Mouse (Mus musculus): Measurements from ENCODE around the gene Acads. TPM values are rescaled to one million over a fixed set of nuclear protein-coding genes. Genes with fewer than 3 reads are reported as not detected.

Gene Acads
- polyA plus RNA-seq, 1 experiment from 2014 or later: 72.6 TPM

- Histone ChIP-seq H3K9me3 (no peaks in the 10 kb centered on the region), H3K36me3 (replicated peaks) (peaks cover 53% of the 10 kb centered on the region), H3K4me1 (peaks cover 21% of the 10 kb centered on the region), H3K27me3 (replicated peaks; ENCODE audit: low read depth, poor library complexity, severe bottlenecking) (peaks cover under 1% of the 10 kb centered on the region; the same call in 1 of the 2 replicates), H3K4me3 (peak overlapping the region; percentile 98; the same call in 1 of the 2 replicates), H3K27ac (replicated peaks) (no peak overlapping the region)
- no peak for DNase-seq (ENCODE audit: low spot score)
- WGBS: 92% methylated on average over 8 of the region's 8 CpGs
Observed at GRCm38 (mm10) chr5:115132465-115132864, 13.3 kb upstream of the Acads start.

GRCm38 (mm10) chr5:115129328-115129727 lies 10.2 kb upstream of the Acads start:
- H3K4me3 ChIP-seq: no peak overlapping the region
- H3K27ac ChIP-seq (replicated peaks): no peak overlapping the region
- peaks cover 84% of the 10 kb centered on the region for H3K36me3 ChIP-seq (replicated peaks)

GRCm38 (mm10) chr5:115127421-115128179 lies 8.5 kb upstream of the Acads start:
- no peaks in the 10 kb centered on the region for H3K9me3 ChIP-seq
- DNase-seq (ENCODE audit: low spot score): no peak
- H3K4me1 ChIP-seq: peaks cover 14% of the 10 kb centered on the region
- H3K4me3 ChIP-seq: no peak overlapping the region
- no peak overlapping the region for H3K27ac ChIP-seq (replicated peaks)
- peaks cover 100% of the 10 kb centered on the region for H3K36me3 ChIP-seq (replicated peaks)
- no peaks in the 10 kb centered on the region for H3K27me3 ChIP-seq (replicated peaks; ENCODE audit: low read depth, poor library complexity, severe bottlenecking)
- WGBS: 94% methylated on average over 22 of the region's 22 CpGs

More at GRCm38 (mm10) chr5:115129328-115129727, 10.2 kb upstream of the Acads start:
- Histone ChIP-seq H3K9me3 (no peaks in the 10 kb centered on the region), H3K4me1 (peaks cover 32% of the 10 kb centered on the region), H3K27me3 (replicated peaks; ENCODE audit: low read depth, poor library complexity, severe bottlenecking) (no peaks in the 10 kb centered on the region)
- 87% methylated on average over 6 of the region's 6 CpGs for WGBS
- DNase-seq (ENCODE audit: low spot score): no peak

- Histone ChIP-seq H3K4me3 (no peak overlapping the region), H3K27ac (replicated peaks) (no peak overlapping the region), H3K27me3 (replicated peaks; ENCODE audit: low read depth, poor library complexity, severe bottlenecking) (no peaks in the 10 kb centered on the region), H3K36me3 (replicated peaks) (peaks cover 100% of the 10 kb centered on the region), H3K9me3 (no peaks in the 10 kb centered on the region), H3K4me1 (peaks cover 12% of the 10 kb centered on the region)
- no peak for DNase-seq (ENCODE audit: low spot score)
- 94% methylated on average over 28 of the region's 28 CpGs for WGBS
Observed at GRCm38 (mm10) chr5:115126578-115127312, 7.6 kb upstream of the Acads start.

- WGBS: 36% methylated on average over 24 of the region's 24 CpGs
- peaks cover 87% of the 10 kb centered on the region for H3K36me3 ChIP-seq (replicated peaks)
Observed at GRCm38 (mm10) chr5:115125211-115125871, 6.2 kb upstream of the Acads start.

GRCm38 (mm10) chr5:115124690-115125089 lies 5.5 kb upstream of the Acads start:
- H3K36me3 ChIP-seq (replicated peaks): peaks cover 80% of the 10 kb centered on the region
- no peak overlapping the region; the same call in 1 of the 2 replicates for H3K4me3 ChIP-seq

More at GRCm38 (mm10) chr5:115125211-115125871, 6.2 kb upstream of the Acads start:
- Histone ChIP-seq H3K27ac (replicated peaks) (no peak overlapping the region; the same call in 1 of the 2 replicates), H3K4me1 (peaks cover 12% of the 10 kb centered on the region), H3K4me3 (0 out of 2 replicates have a peak overlapping the region, but pooled peaks have one; percentile 26), H3K27me3 (replicated peaks; ENCODE audit: low read depth, poor library complexity, severe bottlenecking) (no peaks in the 10 kb centered on the region), H3K9me3 (no peaks in the 10 kb centered on the region)
- peak; percentile 84 for DNase-seq (ENCODE audit: low spot score)

GRCm38 (mm10) chr5:115120978-115121377 lies 1.8 kb upstream of the Acads start:
- H3K4me3 ChIP-seq: no peak overlapping the region
- 0 out of 2 replicates have a peak, but pooled peaks cover 4% of the 10 kb centered on the region for H3K9me3 ChIP-seq
- WGBS: 75% methylated on average over 5 of the region's 5 CpGs
- peaks cover 62% of the 10 kb centered on the region for H3K36me3 ChIP-seq (replicated peaks)
- no peak overlapping the region for H3K27ac ChIP-seq (replicated peaks)
- no peaks in the 10 kb centered on the region for H3K27me3 ChIP-seq (replicated peaks; ENCODE audit: low read depth, poor library complexity, severe bottlenecking)
- no peak for DNase-seq (ENCODE audit: low spot score)
- H3K4me1 ChIP-seq: peaks cover 25% of the 10 kb centered on the region

More at GRCm38 (mm10) chr5:115124690-115125089, 5.5 kb upstream of the Acads start:
- H3K4me1 ChIP-seq: peaks cover 12% of the 10 kb centered on the region
- no peak overlapping the region; the same call in 1 of the 2 replicates for H3K27ac ChIP-seq (replicated peaks)
- WGBS: 92% methylated on average over 6 of the region's 6 CpGs
- H3K27me3 ChIP-seq (replicated peaks; ENCODE audit: low read depth, poor library complexity, severe bottlenecking): no peaks in the 10 kb centered on the region
- no peak for DNase-seq (ENCODE audit: low spot score)
- no peaks in the 10 kb centered on the region for H3K9me3 ChIP-seq

GRCm38 (mm10) chr5:115117467-115117866 lies 1.7 kb downstream of the Acads start:
- peaks cover 14% of the 10 kb centered on the region for H3K4me1 ChIP-seq
- DNase-seq (ENCODE audit: low spot score): no peak
- H3K9me3 ChIP-seq: 0 out of 2 replicates have a peak, but pooled peaks cover 4% of the 10 kb centered on the region
- H3K36me3 ChIP-seq (replicated peaks): peaks cover 55% of the 10 kb centered on the region
- no peaks in the 10 kb centered on the region for H3K27me3 ChIP-seq (replicated peaks; ENCODE audit: low read depth, poor library complexity, severe bottlenecking)
- H3K27ac ChIP-seq (replicated peaks): no peak overlapping the region
- 96% methylated on average over 13 of the region's 13 CpGs for WGBS
- no peak overlapping the region; the same call in 1 of the 2 replicates for H3K4me3 ChIP-seq

GRCm38 (mm10) chr5:115116426-115116825 lies 2.7 kb downstream of the Acads start:
- WGBS: 88% methylated on average over 3 of the region's 3 CpGs
- Histone ChIP-seq H3K9me3 (0 out of 2 replicates have a peak, but pooled peaks cover 4% of the 10 kb centered on the region), H3K36me3 (replicated peaks) (peaks cover 57% of the 10 kb centered on the region), H3K4me1 (peaks cover 14% of the 10 kb centered on the region), H3K27me3 (replicated peaks; ENCODE audit: low read depth, poor library complexity, severe bottlenecking) (no peaks in the 10 kb centered on the region), H3K4me3 (no peak overlapping the region), H3K27ac (replicated peaks) (no peak overlapping the region)
- DNase-seq (ENCODE audit: low spot score): no peak

GRCm38 (mm10) chr5:115114501-115114900 lies 4.6 kb downstream of the Acads start:
- no peak overlapping the region for H3K27ac ChIP-seq (replicated peaks)
- H3K36me3 ChIP-seq (replicated peaks): peaks cover 77% of the 10 kb centered on the region
- H3K9me3 ChIP-seq: 0 out of 2 replicates have a peak, but pooled peaks cover 4% of the 10 kb centered on the region
- no peak overlapping the region for H3K4me3 ChIP-seq
- no peaks in the 10 kb centered on the region for H3K27me3 ChIP-seq (replicated peaks; ENCODE audit: low read depth, poor library complexity, severe bottlenecking)
- peaks cover 30% of the 10 kb centered on the region for H3K4me1 ChIP-seq
- DNase-seq (ENCODE audit: low spot score): no peak
- 94% methylated on average over 8 of the region's 8 CpGs for WGBS

GRCm38 (mm10) chr5:115113244-115113643 lies 5.9 kb downstream of the Acads start:
- no peak for DNase-seq (ENCODE audit: low spot score)
- no peak overlapping the region for H3K4me3 ChIP-seq
- peaks cover 17% of the 10 kb centered on the region for H3K4me1 ChIP-seq
- no peak overlapping the region for H3K27ac ChIP-seq (replicated peaks)
- peaks cover 80% of the 10 kb centered on the region for H3K36me3 ChIP-seq (replicated peaks)
- 0 out of 2 replicates have a peak, but pooled peaks cover 4% of the 10 kb centered on the region for H3K9me3 ChIP-seq
- H3K27me3 ChIP-seq (replicated peaks; ENCODE audit: low read depth, poor library complexity, severe bottlenecking): no peaks in the 10 kb centered on the region
- WGBS: 94% methylated on average over 12 of the region's 12 CpGs

- Histone ChIP-seq H3K27me3 (replicated peaks; ENCODE audit: low read depth, poor library complexity, severe bottlenecking) (no peaks in the 10 kb centered on the region), H3K27ac (replicated peaks) (0 out of 2 replicates have a peak overlapping the region, but pooled peaks have one; percentile 14), H3K36me3 (replicated peaks) (peaks cover 77% of the 10 kb centered on the region)
Observed at GRCm38 (mm10) chr5:115111156-115111555, 8.0 kb downstream of the Acads start.

More at GRCm38 (mm10) chr5:115111156-115111555, 8.0 kb downstream of the Acads start:
- H3K9me3 ChIP-seq: no peaks in the 10 kb centered on the region
- H3K4me1 ChIP-seq: peaks cover 17% of the 10 kb centered on the region
- no peak overlapping the region for H3K4me3 ChIP-seq
- WGBS: 91% methylated on average over 8 of the region's 8 CpGs
- no peak for DNase-seq (ENCODE audit: low spot score)

Measured in embryonic facial prominence, embryonic 10.5 days (tissue).